Mouse (Mus musculus) cerebellum, adult 11-12 months (tissue): Measurements from ENCODE around the gene Elf1.
"Not testable (repeated sequence)": the region's sequence is repeated elsewhere in the genome, so short reads cannot be mapped to it uniquely, and the experiment has no call there.

Experiments
- DNase-seq: peaks from one replicate; pipeline ENCODE4 v3.0.0; 2022

Elf1 gene

DNA sequence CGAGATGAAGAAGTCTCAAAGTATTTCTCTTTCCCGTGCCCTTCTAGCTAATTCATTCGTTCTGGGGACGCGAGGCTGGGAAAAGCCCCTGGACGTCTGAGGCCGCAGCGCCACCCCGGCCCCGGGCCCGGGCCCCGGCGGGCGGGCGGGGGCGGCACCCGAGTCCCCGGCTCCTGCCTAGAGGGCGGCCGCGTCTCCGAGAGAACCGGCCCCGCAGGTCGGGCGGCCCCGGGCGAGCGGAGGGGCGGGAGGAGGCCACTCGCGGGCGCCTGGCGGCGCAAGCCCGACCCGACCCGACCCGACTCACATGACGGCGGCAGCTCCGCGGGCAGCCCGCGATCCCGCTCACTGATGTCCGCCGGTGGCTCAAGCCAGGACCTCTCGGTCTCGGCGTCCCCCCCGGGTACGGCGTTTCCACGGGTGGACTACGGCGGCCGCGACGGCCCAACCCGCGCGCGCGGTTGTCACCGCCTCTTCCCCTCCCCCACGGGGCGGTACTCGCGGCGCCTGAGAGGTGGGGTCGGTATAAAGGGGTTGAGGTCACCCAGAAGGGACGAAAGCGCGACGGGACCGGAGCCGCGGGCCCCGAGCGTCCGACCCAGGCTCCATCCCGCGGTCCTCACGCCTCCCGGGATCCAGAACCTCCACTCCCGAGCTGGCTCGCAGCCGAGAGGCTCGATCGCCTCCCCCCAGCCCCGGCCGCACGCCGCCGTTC lies at the start of gene Elf1:
TSS of gene Elf1 (plus strand) at position 571 of the 715 bp plus-strand sequence.
- peak; percentile 96 for DNase-seq

DNA sequence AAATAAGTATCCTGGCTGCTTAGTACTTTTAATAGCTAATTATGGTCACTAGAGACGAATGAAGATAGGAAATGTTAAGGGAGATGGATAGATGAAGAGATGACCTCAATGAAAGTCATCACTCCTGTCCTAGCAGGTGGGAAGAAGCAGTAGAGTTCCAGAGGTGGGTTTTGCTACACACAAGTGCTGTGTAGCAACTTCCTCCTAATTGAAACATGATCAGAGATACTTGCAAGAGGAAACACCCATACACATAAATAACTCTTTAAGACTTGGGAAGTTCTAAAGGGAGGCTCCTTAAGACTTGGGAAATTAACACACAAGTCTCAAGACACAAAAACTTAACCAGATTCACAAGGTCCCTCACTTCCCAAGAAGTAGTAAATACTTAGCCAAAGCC lies 46.9 kb upstream of the Elf1 start:
- no peak for DNase-seq

- DNase-seq, result no peak
These were observed 40.3 kb upstream of the Elf1 start for GRCm38 (mm10) chr14:79440655-79441054.

GRCm38 (mm10) chr14:79441441-79441840 lies 39.6 kb upstream of the Elf1 start:
- no peak for DNase-seq

DNA sequence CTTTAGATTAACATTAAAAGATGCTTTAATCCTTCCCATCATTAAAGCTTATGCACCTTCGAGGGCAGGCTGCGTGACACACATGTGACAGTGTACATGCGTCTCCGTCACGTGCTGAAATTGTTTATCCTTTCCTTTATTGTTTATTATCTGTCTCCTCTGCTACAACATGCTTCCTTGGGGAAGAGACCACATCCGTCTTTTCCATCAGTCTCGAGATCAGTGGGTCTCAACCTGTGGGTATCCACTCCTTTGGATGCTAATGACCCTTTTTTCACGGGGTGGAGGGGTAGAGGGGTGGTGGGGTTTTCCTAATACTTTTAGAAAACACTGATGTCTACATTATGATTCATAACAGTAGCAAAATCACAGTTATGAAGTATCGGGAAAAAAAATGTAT lies 36.4 kb upstream of the Elf1 start:
- no peak for DNase-seq

- no peak for DNase-seq
These were observed 35.9 kb upstream of the Elf1 start for GRCm38 (mm10) chr14:79445055-79445620.

DNA sequence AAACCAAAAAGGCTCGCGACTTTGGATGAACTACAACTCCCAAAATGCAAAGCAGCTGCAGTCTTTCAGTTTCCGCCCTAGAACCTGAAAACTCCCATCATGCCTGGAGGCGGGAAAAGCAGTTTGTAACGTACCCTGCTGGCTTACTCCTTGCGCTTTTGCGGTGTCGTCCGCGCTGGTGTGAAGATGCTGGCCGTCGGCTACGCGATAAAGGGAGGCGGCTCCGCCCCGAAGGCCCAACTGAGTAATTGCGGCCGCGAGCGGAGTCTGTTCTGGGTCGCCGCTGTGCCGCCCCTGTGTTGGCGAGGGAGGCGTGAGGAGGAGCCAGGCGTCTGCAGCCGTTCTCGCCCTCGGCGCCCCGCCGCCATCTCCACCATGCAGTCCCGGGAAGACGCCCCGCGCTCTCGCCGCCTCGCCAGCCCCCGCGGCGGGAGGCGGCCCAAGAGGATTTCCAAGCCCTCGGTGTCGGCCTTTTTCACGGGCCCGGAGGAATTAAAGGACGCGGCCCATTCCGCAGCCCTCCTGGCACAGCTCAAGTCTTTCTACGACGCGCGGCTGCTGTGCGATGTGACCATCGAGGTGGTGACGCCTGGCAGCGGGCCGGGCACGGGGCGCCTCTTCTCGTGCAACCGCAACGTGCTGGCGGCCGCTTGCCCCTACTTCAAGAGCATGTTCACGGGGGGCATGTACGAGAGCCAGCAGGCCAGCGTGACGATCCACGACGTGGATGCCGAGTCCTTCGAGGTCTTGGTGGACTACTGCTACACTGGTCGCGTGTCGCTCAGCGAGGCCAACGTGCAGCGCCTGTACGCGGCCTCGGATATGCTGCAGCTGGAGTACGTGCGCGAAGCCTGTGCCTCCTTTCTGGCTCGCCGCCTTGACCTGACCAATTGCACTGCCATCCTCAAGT lies 29.1 kb upstream of the Elf1 start, which contains the start of gene Kbtbd6:
TSS of gene Kbtbd6 (plus strand) at position 155 of the 910 bp plus-strand sequence.
- DNase-seq, result peak; percentile 68

DNA sequence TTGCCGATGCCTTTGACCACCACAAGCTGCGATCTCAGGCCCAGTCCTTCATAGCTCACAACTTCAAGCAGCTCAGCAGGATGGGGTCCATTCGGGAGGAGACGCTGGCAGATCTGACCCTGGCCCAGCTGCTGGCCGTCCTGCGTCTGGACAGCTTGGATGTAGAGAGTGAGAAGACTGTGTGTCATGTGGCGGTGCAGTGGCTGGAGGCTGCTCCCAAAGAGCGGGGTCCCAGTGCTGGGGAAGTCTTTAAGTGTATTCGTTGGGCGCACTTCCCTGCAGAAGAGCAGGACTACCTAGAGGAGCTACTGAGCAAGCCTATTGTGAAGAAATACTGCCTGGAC lies 28.4 kb upstream of the Elf1 start:
- not testable (repeated sequence) for DNase-seq

GRCm38 (mm10) chr14:79460401-79460800 lies 20.6 kb upstream of the Elf1 start:
- DNase-seq, result no peak

DNA sequence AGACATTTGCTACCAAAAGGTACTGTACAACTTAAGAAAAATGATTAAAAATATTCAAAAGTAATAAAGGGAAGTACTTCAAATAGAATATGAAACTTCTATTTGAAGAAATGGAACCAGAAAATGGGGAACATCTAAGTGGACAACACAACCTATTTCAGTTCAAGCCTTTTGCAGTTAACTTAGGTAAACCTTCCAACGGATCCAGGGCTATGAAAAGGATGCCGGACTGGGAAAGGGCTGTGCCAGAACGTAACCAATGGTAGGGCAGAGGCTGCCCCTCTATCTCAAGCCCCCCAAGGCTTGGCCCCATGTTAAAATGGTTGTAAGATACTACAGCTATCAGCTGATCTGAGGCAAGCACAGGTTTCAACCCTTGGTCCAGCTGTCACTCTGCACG lies 20.0 kb upstream of the Elf1 start:
- DNase-seq, result no peak

DNA sequence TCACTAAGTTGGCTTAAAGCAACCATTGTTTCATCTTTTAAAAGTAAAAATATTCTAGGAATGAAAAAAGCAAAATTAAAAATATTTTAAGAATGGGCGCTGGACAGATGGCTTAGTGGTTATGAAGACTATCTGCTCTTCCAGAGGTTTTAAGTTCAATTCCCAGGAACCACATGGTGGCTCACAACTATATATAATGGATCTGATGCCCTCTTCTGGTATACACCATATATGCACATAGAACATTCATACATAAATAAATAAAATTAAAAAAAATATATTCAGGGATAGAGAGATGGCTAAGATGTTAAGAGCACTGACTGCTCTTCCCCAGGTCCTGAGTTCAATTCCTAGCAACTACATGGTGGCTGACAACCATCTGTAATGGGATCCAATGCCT lies 15.4 kb upstream of the Elf1 start:
- no peak for DNase-seq

GRCm38 (mm10) chr14:79467621-79468020 lies 13.4 kb upstream of the Elf1 start:
- DNase-seq, result no peak

GRCm38 (mm10) chr14:79473384-79473783 lies 7.6 kb upstream of the Elf1 start:
- no peak for DNase-seq

DNA sequence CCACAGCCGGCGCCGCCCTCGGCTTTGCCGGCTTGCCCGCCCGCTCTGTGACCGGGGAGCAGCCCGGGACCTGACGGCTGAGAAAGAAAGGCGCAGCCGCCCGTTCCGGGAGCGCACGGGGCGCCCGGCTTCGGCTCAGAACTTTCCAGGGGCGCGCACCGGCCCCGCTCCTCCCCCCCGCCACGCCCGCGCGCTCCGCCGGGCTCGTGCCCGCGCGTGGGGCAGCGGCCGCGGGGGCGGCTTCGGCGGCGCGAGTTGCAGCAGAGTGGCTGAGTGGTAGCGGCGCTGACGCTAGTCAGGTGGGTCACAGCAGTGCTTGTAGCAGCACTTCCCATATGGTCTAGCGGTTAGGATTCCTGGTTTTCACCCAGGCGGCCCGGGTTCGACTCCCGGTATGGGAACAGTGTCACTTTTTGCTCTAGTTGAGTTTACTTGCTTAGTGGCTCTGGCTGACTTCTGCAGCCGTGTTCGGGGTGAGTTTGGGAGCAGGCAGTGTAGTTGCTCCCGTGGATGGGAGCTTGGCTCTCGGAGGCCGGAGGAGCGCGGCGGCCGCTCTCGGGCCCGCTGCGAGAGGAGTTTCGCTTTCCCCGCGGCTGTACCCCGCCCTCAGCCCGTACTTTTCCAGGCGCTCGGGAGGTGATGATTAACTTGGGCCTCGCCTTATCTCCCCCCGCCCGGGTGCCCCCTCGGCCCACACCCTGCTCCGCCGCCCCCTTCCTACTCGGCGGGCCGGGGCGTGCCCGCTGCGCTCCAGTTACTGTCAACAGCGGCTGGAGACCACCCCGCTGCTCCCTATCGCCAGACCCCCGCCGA lies 551 bp downstream of the Elf1 start, which contains the start of gene Wbp4:
TSS of gene Wbp4 (minus strand) at position 182 of the 813 bp plus-strand sequence.
- DNase-seq, result peak; percentile 96

- peak; percentile 56 for DNase-seq
These were observed 1.3 kb downstream of the Elf1 start for GRCm38 (mm10) chr14:79482251-79482661.

- peak; percentile 46 for DNase-seq
These were observed 1.9 kb downstream of the Elf1 start for GRCm38 (mm10) chr14:79482747-79483355.

- DNase-seq, result peak; percentile 30
These were observed 2.7 kb downstream of the Elf1 start for GRCm38 (mm10) chr14:79483611-79484120.

DNA sequence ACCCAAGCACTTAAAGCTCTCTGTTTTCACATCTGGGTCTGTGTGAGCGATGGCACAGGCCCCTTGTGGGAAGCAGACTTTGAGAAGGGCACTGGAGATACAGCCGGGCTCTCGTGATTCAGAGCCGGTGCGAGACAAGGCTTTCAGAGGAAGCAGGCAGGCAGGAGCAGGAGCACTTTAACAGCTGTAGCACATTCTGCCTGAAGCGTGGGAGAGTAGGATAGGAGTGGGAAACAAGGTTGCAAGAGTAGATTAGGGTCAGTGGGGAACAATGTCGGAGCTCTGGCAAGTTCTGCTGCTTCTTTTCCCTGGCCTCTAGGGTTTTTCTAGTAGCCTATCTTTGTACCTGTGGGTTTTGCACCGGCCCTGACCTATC lies 5.6 kb downstream of the Elf1 start:
- no peak for DNase-seq

DNA sequence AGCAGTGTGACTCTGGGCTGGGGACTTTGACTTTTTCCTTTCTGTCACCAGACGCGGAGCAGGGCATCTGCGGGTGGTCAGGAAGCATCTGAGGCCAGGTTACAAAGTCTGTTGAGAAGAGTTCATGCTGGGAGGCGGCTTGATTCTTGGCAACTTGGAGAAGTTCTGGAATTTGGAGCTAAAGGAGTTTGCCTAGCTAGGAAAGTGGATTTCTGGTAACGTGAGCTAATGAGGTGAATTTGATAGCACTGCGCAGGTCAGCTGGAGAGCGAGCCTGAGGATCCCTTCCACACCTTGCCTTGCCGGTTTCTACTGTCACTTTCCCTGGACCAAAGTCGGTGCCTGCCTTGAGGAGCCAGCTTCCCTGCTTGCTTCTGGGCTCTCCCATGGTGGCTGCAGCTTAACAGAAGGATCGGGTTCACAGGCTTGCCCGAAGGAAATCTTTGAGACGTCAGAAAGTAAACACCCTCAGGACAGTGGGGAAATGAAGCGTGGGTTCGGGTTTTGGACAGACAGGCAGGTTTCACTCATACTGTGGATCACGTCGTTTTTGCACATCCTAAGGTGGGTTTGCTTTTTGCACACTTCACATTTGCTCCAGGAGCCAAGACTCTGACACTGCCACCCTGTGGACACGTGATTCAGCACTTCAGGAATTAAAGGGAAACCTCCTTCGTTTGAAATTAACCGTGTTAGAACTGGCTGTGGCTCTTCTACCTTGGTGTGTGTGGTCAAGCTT lies 6.2 kb downstream of the Elf1 start:
- DNase-seq, result peak; percentile 65

- DNase-seq, result peak; percentile 26
These were observed 7.5 kb downstream of the Elf1 start for GRCm38 (mm10) chr14:79488531-79488930.

- DNase-seq, result no peak
These were observed 8.2 kb downstream of the Elf1 start for GRCm38 (mm10) chr14:79489150-79489549.
